Mouse (Mus musculus) G1E (cell line): Measurements from ENCODE around the gene Trip13. TPM values are rescaled to one million over a fixed set of nuclear protein-coding genes. Genes with fewer than 3 reads are reported as not detected.
A peak's percentile ranks its signal among the peaks of the same experiment; 100 is the strongest.

ENCODE experiments used
- ATAC-seq: 2 replicates; pipeline ENCODE4 v1.8.0; 2016; ENCODE audit warnings: mild to moderate bottlenecking; ENCODE audit not compliant: insufficient number of reproducible peaks, poor library complexity, low FRiP score, severe bottlenecking; ENCODE audit errors: extremely low read depth
- DNase-seq: peaks from one replicate; pipeline ENCODE4 v3.0.0; 2012; ENCODE audit warnings: low spot score
- H3K27me3 ChIP-seq: 2 replicates; pipeline ENCODE4 v1.6.1; 2012; ENCODE audit warnings: mild to moderate bottlenecking, low read length, inconsistent platforms; ENCODE audit not compliant: insufficient read depth
- H3K36me3 ChIP-seq: replicated peaks from 2 replicates; pipeline ENCODE3; 2012; ENCODE audit warnings: mild to moderate bottlenecking, inconsistent platforms
- H3K4me1 ChIP-seq: 2 replicates; pipeline ENCODE4 v1.6.1; 2012; ENCODE audit warnings: low read depth, low read length, inconsistent platforms, mixed read lengths; ENCODE audit not compliant: insufficient read depth
- H3K4me3 ChIP-seq: 2 replicates; pipeline ENCODE4 v1.5.1; 2012; ENCODE audit warnings: low read depth, mild to moderate bottlenecking, inconsistent platforms, low read length, moderate library complexity, mixed read lengths
- H3K9me3 ChIP-seq: replicated peaks from 2 replicates; pipeline ENCODE4 v1.6.1; 2012; ENCODE audit warnings: inconsistent platforms
- CTCF ChIP-seq: IDR thresholded peaks from 2 replicates; pipeline ENCODE4 v1.5.1; 2012; ENCODE audit warnings: low read depth, low read length, inconsistent platforms, mixed read lengths
- GATA1 ChIP-seq: IDR thresholded peaks from 2 replicates; pipeline ENCODE4 v1.6.1; 2012; ENCODE audit warnings: borderline replicate concordance, low read length, inconsistent platforms, mixed read lengths
- GATA2 ChIP-seq: IDR thresholded peaks from 2 replicates; pipeline ENCODE4 v1.6.1; 2012; ENCODE audit warnings: low read depth, low read length, inconsistent platforms, borderline replicate concordance
- POLR2AphosphoS5 ChIP-seq: IDR thresholded peaks from 2 replicates; pipeline ENCODE4 v1.6.1; 2012; ENCODE audit warnings: low read depth, low read length, inconsistent platforms; ENCODE audit not compliant: insufficient replicate concordance
- TAL1 ChIP-seq: conservative IDR thresholded peaks from 2 replicates; pipeline ENCODE4 v1.6.1; 2012; ENCODE audit warnings: low read depth, low read length, inconsistent platforms, mixed read lengths
- polyA plus RNA-seq: library from polyadenylated mRNA; stranded (reverse); fragments of >175 nt; gene quantifications from 2 replicates; pipeline ENCODE4 v1.2.3, GENCODE M21; 2012
- total RNA-seq, 2 experiments: library from RNA; stranded (forward) in 1 of 2; stranded (reverse) in 1 of 2; fragments of 200-1000 nt in 1 of 2; fragments of >200 nt in 1 of 2; fragmentation: Nextera tagmentation in 1 of 2; gene quantifications; 2 replicates each; pipeline ENCODE4 v1.2.3; 2014 to 2017

Trip13 gene
- total and polyA plus RNA-seq, 3 experiments = 4.5 to 57.7 (median 46.7) TPM

- ATAC-seq (no peak), DNase-seq (no peak)
- Histone ChIP-seq H3K9me3 (no peaks in the 10 kb centered on the region), H3K4me3 (no peak overlapping the region), H3K27me3 (peaks cover 7% of the 10 kb centered on the region; the same call in 1 of the 2 replicates), H3K36me3 (no peaks in the 10 kb centered on the region), H3K4me1 (no peaks in the 10 kb centered on the region)
- no peak for TF ChIP-seq CTCF
- TF ChIP-seq GATA2 = no peak
- TF ChIP-seq POLR2AphosphoS5 = no peak
- TF ChIP-seq GATA1 = no peak
- no peak for TF ChIP-seq TAL1
Measured at GRCm38 (mm10) chr13:73887415-73887874, 50.1 kb downstream of the Trip13 start.

DNA sequence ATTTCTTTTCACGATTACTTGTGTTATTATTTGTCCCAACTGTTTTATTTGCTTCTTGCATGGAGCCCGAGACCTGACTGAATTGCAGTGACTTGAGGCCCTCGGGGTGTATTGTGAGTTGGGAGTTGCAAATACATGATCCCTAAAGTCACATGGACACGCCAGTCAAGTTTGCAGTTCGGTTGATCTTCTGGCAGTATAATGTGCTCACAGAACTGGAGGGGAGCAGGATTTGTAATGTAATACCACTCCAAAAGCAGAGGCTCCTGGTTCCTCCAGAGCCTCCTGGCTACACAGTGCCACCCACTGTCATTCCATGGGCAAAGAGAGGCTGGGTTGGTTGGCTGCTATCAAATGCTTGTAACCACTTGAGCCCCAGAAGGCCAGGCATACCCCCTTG is 51.0 kb downstream of the Trip13 start:
- H3K9me3 ChIP-seq = no peaks in the 10 kb centered on the region
- H3K27me3 ChIP-seq = peaks cover 2% of the 10 kb centered on the region; the same call in 1 of the 2 replicates
- TF ChIP-seq CTCF (no peak), POLR2AphosphoS5 (no peak), TAL1 (no peak), GATA1 (no peak), GATA2 (no peak)
- no peak overlapping the region for H3K4me3 ChIP-seq
- DNase-seq (no peak), ATAC-seq (no peak)
- H3K36me3 ChIP-seq = no peaks in the 10 kb centered on the region
- no peaks in the 10 kb centered on the region for H3K4me1 ChIP-seq

DNA sequence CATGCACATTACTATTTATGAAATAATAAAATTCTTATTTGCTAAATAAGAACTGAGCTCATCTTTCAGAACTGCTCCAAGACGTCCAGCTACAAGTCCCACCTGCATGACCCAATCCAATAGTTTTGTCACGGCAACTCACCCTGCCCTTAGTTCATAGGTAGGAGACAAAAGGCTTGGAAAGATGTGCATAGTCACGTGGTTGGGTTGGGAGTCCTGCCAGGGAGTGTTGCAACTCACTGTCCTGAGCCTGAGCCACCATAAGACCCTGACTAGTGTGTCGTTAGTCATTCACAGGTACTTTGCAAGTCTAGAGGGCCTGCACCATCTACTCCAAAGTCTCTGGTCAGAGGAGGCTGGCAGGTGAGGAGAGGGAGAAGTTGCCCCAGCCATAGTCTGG is 51.5 kb downstream of the Trip13 start:
- TF ChIP-seq GATA1 (no peak), CTCF (no peak), POLR2AphosphoS5 (no peak), TAL1 (no peak), GATA2 (no peak)
- peaks cover 2% of the 10 kb centered on the region; the same call in 1 of the 2 replicates for H3K27me3 ChIP-seq
- DNase-seq (no peak), ATAC-seq (no peak)
- H3K4me3 ChIP-seq = no peak overlapping the region
- no peaks in the 10 kb centered on the region for H3K9me3 ChIP-seq
- H3K4me1 ChIP-seq = no peaks in the 10 kb centered on the region
- no peaks in the 10 kb centered on the region for H3K36me3 ChIP-seq

GRCm38 (mm10) chr13:73885656-73886055 is 51.9 kb downstream of the Trip13 start:
- Histone ChIP-seq H3K36me3 (no peaks in the 10 kb centered on the region), H3K4me3 (no peak overlapping the region), H3K9me3 (no peaks in the 10 kb centered on the region), H3K27me3 (no peaks in the 10 kb centered on the region), H3K4me1 (no peaks in the 10 kb centered on the region)
- ATAC-seq (no peak), DNase-seq (no peak)
- TF ChIP-seq CTCF = no peak
- no peak for TF ChIP-seq GATA1
- no peak for TF ChIP-seq GATA2
- TF ChIP-seq TAL1 = no peak
- no peak for TF ChIP-seq POLR2AphosphoS5

GRCm38 (mm10) chr13:73881347-73881746 is 56.2 kb downstream of the Trip13 start:
- no peak for TF ChIP-seq TAL1
- TF ChIP-seq GATA1 = no peak
- TF ChIP-seq POLR2AphosphoS5 = no peak
- no peak for TF ChIP-seq GATA2
- no peak for TF ChIP-seq CTCF
- Histone ChIP-seq H3K36me3 (no peaks in the 10 kb centered on the region), H3K27me3 (no peaks in the 10 kb centered on the region; the same call in 1 of the 2 replicates), H3K4me1 (no peaks in the 10 kb centered on the region), H3K4me3 (no peak overlapping the region), H3K9me3 (no peaks in the 10 kb centered on the region)
- no peak for DNase-seq
- ATAC-seq = no peak

GRCm38 (mm10) chr13:73879824-73880223 is 57.8 kb downstream of the Trip13 start:
- H3K9me3 ChIP-seq = no peaks in the 10 kb centered on the region
- H3K4me1 ChIP-seq = no peaks in the 10 kb centered on the region
- no peaks in the 10 kb centered on the region; the same call in 1 of the 2 replicates for H3K27me3 ChIP-seq
- DNase-seq (no peak), ATAC-seq (no peak; the same call in 1 of the 2 replicates)
- no peaks in the 10 kb centered on the region for H3K36me3 ChIP-seq
- H3K4me3 ChIP-seq = no peak overlapping the region
- peak; percentile 54 for TF ChIP-seq CTCF
- TF ChIP-seq GATA2 = no peak
- TF ChIP-seq GATA1 = no peak
- TF ChIP-seq TAL1 = no peak
- no peak for TF ChIP-seq POLR2AphosphoS5

GRCm38 (mm10) chr13:73872159-73872558 is 65.4 kb downstream of the Trip13 start:
- H3K9me3 ChIP-seq = no peaks in the 10 kb centered on the region
- no peak for ATAC-seq
- TF ChIP-seq CTCF = no peak
- no peak for TF ChIP-seq POLR2AphosphoS5
- no peak for TF ChIP-seq GATA2
- no peak for TF ChIP-seq GATA1
- no peak for TF ChIP-seq TAL1

More at GRCm38 (mm10) chr13:73872159-73872558, 65.4 kb downstream of the Trip13 start:
- H3K36me3 ChIP-seq = no peaks in the 10 kb centered on the region
- H3K4me1 ChIP-seq = no peaks in the 10 kb centered on the region
- peaks cover under 1% of the 10 kb centered on the region; the same call in 1 of the 2 replicates for H3K27me3 ChIP-seq
- DNase-seq = no peak
- no peak overlapping the region for H3K4me3 ChIP-seq

Other genes starting within 250 kb of the Trip13 start
- not detected in 2 replicates for gene Slc6a19, start 232.9 kb downstream of the Trip13 start, total RNA-seq (2014; fragmentation: Nextera tagmentation)
- 0.12 and 0.22 TPM in 2 replicates for gene Slc6a19, start 232.9 kb downstream of the Trip13 start, total RNA-seq (2017)
- not detected in 2 replicates for gene Slc6a19, start 232.9 kb downstream of the Trip13 start, polyA plus RNA-seq
- 1.6 and 3.7 TPM in 2 replicates for gene Slc12a7, start 204.7 kb downstream of the Trip13 start, total RNA-seq (2014; fragmentation: Nextera tagmentation)
- 0.70 and 0.82 TPM in 2 replicates for gene Slc12a7, start 204.7 kb downstream of the Trip13 start, total RNA-seq (2017)
- 0.46 and 0.76 TPM in 2 replicates for gene Slc12a7, start 204.7 kb downstream of the Trip13 start, polyA plus RNA-seq
- gene Nkd2, start 90.2 kb downstream of the Trip13 start, total RNA-seq (2014; fragmentation: Nextera tagmentation) = not detected in 2 replicates
- 0.06 and 0.27 TPM in 2 replicates for gene Nkd2, start 90.2 kb downstream of the Trip13 start, total RNA-seq (2017)
- gene Nkd2, start 90.2 kb downstream of the Trip13 start, polyA plus RNA-seq = not detected in 2 replicates
- gene Brd9, start within 50 bp of the Trip13 start, total RNA-seq (2014; fragmentation: Nextera tagmentation) = 33.0 and 41.3 TPM in 2 replicates
- gene Brd9, start within 50 bp of the Trip13 start, total RNA-seq (2017) = 48.2 and 51.3 TPM in 2 replicates
- 9.2 and 9.9 TPM in 2 replicates for gene Brd9, start within 50 bp of the Trip13 start, polyA plus RNA-seq
- gene Zdhhc11, start 26.1 kb upstream of the Trip13 start, total RNA-seq (2014; fragmentation: Nextera tagmentation) = not detected in 2 replicates
- not detected in 2 replicates for gene Zdhhc11, start 26.1 kb upstream of the Trip13 start, total RNA-seq (2017)
- gene Zdhhc11, start 26.1 kb upstream of the Trip13 start, polyA plus RNA-seq = not detected in 2 replicates
- not detected in 2 replicates for gene Tppp, start 71.6 kb upstream of the Trip13 start, total RNA-seq (2014; fragmentation: Nextera tagmentation)
- 0.12 and 0.16 TPM in 2 replicates for gene Tppp, start 71.6 kb upstream of the Trip13 start, total RNA-seq (2017)
- not detected in 2 replicates for gene Tppp, start 71.6 kb upstream of the Trip13 start, polyA plus RNA-seq
- 14.4 and 16.3 TPM in 2 replicates for gene Cep72, start 124.5 kb upstream of the Trip13 start, total RNA-seq (2014; fragmentation: Nextera tagmentation)
- gene Cep72, start 124.5 kb upstream of the Trip13 start, total RNA-seq (2017) = 10.6 and 11.2 TPM in 2 replicates
- 1.1 and 3.4 TPM in 2 replicates for gene Cep72, start 124.5 kb upstream of the Trip13 start, polyA plus RNA-seq
- not detected in 2 replicates for gene Slc9a3, start 183.7 kb upstream of the Trip13 start, total RNA-seq (2014; fragmentation: Nextera tagmentation)
- gene Slc9a3, start 183.7 kb upstream of the Trip13 start, total RNA-seq (2017) = 0.06 and 0.11 TPM in 2 replicates
- not detected in 2 replicates for gene Slc9a3, start 183.7 kb upstream of the Trip13 start, polyA plus RNA-seq